Mouse (Mus musculus): ENCODE measurements around the gene Serpina6.

Serpina6 gene

GRCm38 (mm10) chr12:103655123-103656044 is 1.6 kb downstream of the Serpina6 start:
- DNase-seq (ENCODE audit: low spot score in 2 of 2): no peak

- no peak for DNase-seq (ENCODE audit: low spot score in 2 of 2)
These were observed 3.2 kb downstream of the Serpina6 start for GRCm38 (mm10) chr12:103653836-103654235.

- no peak for DNase-seq (ENCODE audit: low spot score in 2 of 2)
These were observed 10.7 kb downstream of the Serpina6 start for GRCm38 (mm10) chr12:103646314-103646713.

- no peak for DNase-seq (ENCODE audit: low spot score in 2 of 2)
These were observed 12.4 kb downstream of the Serpina6 start for GRCm38 (mm10) chr12:103644601-103645000.

- no peak for DNase-seq (ENCODE audit: low spot score in 2 of 2)
These were observed 13.2 kb downstream of the Serpina6 start for GRCm38 (mm10) chr12:103643818-103644217.

- peak in 1 of 2 experiments; percentile 41 for DNase-seq (ENCODE audit: low spot score in 2 of 2)
These were observed 13.7 kb downstream of the Serpina6 start for GRCm38 (mm10) chr12:103643336-103643735.

DNA sequence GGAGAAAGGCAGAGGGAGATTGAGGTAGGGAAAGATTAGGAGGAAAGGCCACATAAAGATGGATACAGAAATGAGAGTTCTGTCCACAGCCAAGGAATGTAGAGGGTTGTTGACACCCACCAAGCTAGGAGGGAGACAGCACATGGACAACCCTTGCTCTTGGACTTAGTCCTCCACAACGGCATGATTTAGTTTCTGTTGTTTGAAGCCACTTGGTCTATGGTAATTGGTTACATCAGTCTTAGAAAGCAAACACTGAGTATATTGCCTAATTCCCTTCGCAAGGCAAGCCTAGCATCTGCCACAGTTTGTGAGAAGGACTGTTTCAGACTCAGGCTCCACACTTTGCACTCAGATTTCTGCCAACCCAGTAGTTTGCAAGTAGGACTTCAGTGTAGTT is 21.2 kb downstream of the Serpina6 start:
- DNase-seq (ENCODE audit: low spot score in 2 of 2): no peak

- no peak for DNase-seq (ENCODE audit: low spot score in 2 of 2)
These were observed 22.6 kb downstream of the Serpina6 start for GRCm38 (mm10) chr12:103634430-103634829.

GRCm38 (mm10) chr12:103631203-103631612 is 25.8 kb downstream of the Serpina6 start, which contains the start of gene Serpina10:
Gene Serpina10 (minus strand): TSS chr12:103631444.
- no peak for DNase-seq (ENCODE audit: low spot score in 2 of 2)

GRCm38 (mm10) chr12:103616860-103617261 is 40.2 kb downstream of the Serpina6 start:
- DNase-seq (ENCODE audit: low spot score in 2 of 2): no peak

GRCm38 (mm10) chr12:103615734-103616133 is 41.3 kb downstream of the Serpina6 start:
- DNase-seq (ENCODE audit: low spot score in 2 of 2): no peak

DNA sequence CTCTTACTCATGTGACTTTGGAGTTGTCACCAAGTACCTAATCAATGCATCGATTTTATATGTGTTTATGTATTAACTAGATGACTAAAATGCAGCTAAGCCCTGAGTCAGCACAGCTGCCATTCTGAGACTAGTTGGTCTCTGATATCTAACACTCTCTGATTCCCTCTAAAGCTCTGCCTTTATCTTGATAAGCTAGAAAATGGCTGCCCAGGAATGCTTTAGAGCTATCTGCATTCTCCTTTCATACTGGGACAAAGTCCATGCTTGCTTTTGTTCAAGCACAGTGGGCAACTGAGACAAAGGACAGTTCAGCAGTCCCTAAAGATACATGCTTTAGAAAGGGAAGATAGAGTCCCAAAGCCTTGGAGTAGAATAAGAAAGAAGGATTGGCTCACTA is 41.9 kb downstream of the Serpina6 start:
- DNase-seq (ENCODE audit: low spot score in 2 of 2): no peak

- no peak for DNase-seq (ENCODE audit: low spot score in 2 of 2)
These were observed 55.2 kb downstream of the Serpina6 start for GRCm38 (mm10) chr12:103601839-103602238.

DNA sequence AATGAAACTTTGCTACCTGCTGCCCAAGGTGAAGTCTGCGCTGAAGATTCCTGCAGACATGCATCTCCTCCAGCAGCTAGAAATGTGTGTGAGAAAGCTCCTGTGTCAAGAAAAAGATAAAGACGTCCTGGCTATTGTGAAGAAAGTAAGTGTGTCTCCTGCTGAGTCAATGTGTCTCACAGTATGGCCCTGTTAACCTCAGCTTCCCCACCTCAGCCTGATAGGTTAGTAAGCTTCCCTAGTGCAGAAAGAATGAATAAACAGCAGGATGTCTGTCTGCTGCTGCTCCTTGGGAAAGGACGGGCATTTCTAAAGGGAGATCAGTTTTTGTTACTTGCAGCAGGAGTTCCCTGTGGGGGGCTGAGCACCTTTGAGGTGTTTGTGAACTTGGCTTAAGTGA is 56.6 kb downstream of the Serpina6 start:
- DNase-seq (ENCODE audit: low spot score in 2 of 2): no peak

DNA sequence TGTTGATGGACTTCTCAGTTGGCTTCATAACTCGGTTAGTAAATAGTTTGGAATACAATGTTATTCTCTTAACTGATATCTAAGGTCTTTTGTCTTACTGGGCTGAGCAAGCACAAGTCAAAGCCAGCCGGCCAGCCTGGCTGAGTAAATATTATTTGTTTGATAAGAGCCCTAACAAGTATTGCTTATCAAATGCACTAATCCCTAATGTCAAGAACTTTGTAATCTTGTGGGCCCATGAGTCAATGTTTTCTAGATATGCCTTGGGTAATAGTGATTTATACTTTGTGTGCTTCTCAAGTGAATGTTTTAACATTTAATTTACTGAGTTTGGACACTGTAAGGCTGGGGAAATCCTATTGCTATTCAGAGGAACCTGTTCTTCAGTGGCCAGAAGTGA is 58.6 kb downstream of the Serpina6 start:
- DNase-seq (ENCODE audit: low spot score in 2 of 2): no peak

Data from heart, adult 9 months (tissue).